Mouse (Mus musculus): Measurements from ENCODE around the gene Dio1.

The Dio1 gene

DNA sequence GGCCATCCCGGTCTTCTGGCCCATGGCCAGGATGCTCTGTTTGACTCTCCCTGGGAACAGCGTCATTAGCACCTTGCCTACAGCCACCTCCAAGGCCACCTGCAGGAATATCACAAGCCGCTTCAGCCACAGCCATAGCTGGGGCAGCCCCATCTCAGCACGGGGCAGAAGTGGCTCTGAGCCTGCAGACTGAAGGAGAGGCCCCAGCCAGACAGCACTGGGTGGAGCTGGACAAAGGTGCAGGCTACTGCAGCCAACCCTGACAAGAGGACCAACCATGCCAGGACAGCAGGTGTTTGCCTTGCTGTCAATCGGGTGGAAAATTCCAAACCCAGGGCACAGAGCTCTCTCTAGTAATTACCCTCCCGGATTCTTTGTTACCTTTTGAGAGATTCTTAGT lies at the start of gene Dio1:
Gene Dio1, minus strand, starts transcription at position 204 of the 400 bp plus-strand sequence.
- no peak for DNase-seq (ENCODE audit: low spot score)

DNA sequence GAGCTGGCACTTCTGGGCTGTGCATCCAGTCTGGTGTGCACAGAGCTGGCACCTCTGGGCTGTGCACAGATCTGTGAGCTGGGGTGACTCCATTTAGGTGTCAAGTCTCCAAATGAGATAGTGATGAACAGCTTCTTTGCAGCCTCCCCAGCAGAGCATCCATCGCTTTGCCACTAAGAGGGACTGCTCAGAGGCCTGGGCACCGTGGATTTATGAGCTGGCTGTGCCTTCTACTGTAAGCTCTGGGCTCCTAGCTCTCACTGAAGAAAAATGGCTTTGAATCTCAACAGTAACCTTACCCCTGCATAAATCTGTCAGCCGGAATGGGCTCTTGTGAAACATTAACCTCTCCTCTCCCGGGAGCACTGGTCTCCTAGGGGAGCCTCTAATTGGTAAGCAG lies 47.6 kb upstream of the Dio1 start:
- DNase-seq (ENCODE audit: low spot score), result no peak

DNA sequence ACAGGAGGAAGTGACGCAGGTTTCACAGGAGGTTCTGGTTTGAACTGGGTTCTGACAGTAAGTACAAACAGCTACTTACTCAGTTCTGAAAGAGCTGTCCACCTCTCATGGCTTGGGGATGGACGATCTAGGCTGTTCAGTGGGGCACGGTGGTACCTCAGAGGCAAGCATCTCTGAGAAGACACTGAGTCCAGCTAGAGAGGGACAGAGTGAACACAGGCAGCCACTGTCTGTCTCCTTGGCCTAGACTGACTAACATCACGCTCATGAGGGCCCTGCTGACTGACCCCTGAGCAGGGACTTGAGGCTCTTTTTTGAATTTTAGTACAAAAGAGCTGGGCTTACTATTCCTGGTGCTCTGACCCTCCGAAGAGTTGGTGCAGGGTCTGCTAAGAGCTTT lies 47.2 kb upstream of the Dio1 start:
- no peak for DNase-seq (ENCODE audit: low spot score)

DNA sequence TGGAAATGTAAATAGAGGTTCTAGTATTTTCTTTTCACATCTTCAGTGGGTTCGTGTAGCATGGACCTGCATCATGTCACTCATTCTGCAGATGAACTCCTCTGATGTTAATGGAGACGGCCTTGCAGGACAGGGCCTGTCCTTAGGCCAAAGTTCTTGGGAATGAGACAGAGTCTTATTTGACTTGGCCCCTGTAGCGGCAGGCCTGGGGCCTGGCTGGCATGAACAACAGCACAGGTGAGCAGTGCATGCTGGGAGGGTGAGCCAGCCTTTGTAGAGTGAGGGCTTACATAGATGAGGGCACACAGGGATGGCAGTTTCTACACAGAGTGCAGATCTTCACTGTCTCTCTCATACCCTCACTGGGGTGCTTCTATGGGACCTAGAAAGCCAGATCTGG lies 46.6 kb upstream of the Dio1 start:
- no peak for DNase-seq (ENCODE audit: low spot score)

DNA sequence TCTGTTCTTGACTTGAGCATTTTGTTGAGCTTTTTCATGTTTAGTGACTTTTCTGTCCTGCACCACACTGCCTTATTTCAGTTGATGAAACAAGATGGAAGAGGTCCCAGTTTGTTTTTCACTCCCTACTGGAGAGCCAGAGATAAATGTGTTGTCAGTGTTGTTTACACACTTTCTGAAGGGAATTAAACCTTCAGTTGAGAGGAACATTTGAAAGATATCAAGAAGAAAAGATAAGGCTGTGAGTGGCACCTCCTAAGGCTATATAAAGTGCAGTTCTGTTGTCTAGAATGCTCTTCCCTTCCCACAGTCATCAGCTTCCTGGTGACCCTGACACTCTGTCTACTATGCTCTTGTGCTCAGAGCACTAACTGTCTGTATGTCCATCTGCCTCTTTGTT lies 44.4 kb upstream of the Dio1 start:
- DNase-seq (ENCODE audit: low spot score), result no peak

DNA sequence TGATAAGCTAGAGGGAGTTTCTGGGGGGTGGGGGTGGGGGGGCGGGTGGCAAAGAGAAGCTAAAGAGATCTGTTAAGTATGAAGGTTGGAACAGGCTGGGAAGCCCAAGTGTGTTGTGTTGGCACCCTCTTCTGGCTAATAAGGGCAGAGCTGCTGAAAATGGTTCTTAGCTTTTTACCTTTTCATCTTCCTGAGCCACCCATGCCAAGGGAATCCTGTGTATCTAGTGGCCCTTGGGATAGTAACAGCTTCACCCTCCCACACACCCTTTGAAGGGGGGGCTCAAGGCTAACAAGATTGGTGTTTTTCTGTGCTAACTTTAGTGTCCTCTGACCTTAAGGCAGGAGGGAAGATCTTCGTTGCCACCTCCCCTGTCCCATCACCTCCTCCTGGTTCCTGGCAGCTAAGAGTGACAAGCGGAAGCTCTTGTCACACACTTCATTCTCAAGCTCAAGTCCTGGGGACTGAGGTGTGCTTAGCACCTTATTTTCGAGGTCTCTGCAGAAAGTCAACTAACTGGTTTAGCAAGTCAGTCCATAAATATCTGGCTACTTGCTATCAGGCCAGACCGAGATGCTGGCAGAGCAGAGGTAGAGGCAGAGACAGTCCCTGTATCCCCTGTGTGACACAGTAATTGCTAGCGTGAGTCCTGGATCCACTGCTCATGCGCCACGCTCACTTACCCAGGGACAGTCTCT lies 42.5 kb upstream of the Dio1 start:
- DNase-seq (ENCODE audit: low spot score), result peak; percentile 46

DNA sequence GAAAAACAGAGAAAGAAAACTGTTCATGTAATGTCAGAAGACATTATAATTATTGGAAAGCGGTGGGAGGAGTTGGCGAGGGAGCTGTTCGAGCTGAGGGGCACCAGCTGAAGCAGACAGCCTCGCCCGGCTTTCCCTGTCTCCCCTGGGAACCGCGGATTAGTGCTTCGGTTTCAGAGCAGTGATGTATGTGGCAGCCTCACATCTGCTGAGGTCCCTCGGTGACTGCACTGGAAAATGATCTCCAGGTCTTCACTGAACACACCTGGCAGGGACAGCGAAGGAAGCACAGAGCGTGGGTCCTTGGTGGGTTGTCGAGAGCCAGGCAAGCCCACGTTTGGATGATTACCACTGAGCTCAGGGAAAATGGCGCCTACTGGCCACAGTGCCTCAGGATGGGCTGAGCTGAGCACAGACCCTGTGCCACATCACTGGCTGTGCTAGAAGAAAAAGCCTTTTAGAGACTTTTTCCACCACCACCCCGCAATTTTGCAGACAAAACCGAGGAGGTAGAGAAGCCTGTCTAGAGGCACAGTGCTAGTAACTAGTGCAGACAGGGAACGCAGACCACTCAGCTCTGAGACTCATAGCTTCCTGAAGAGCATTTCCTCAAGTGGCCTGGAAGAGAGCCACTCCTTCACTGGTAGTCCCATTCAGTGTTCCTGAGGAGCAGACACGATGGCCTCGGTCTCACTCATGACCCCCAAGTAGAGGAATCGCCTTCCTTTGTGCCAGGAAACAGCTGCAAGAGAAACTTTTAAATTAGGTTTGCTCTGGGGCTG lies 41.8 kb upstream of the Dio1 start:
- DNase-seq (ENCODE audit: low spot score), result no peak

DNA sequence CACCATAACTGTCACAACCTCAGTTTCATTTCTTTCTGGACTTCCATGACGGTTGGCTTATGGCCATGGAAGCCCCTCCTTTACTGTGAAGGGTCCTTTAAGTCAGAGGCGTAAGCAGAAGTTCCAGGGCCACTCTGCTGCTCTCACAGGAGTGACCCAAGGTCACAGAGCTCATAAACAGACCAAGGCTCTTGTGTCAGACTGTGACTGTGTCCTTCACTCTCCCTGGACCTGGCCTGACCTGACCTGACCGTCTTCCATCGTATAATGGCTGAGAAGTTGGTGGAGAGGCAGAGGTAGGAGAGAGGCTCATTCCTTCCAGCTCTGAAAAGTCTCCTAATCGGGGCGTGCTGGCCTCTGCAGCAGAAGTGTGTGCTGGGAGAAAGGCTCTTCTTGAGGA lies 40.3 kb upstream of the Dio1 start:
- DNase-seq (ENCODE audit: low spot score), result no peak

DNA sequence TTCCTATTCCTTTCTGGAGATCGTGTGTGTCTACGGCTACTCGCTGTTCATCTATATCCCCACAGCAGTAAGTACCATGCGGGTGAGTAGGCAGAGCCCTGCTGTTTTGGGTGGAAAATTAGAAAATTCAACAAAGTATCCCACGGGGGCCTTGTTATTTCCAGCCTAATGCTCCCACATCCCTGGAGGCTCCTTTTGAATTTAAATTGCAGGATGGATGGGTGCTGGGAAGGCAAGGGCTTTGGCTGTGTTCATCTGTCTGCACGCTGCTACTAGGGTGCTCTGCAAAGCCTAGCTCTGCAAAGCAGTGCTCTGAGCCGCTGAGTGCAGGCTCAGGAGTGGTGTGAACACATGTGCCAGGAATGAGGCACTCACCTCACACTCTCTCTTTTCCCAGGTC lies 37.6 kb upstream of the Dio1 start:
- DNase-seq (ENCODE audit: low spot score), result peak; percentile 21

DNA sequence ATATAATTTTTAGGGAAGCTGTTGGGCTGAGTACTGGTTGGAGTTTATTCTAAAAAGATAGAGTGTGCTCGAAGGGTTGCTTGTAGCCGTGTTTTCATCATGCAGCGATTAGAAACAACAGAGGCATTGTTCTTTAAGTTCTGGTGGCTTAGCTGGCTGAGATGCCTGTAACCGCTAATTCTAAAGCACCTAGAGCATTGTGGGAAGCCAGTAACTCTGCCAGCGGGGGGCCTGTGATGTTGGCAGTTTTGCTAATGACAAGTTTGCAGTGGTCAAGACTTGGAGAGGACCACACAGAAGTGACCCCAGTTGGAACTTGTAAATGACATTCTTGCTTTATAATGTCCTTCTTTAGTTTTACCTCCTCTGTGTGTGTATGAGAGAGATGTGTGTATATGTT lies 34.4 kb upstream of the Dio1 start:
- no peak for DNase-seq (ENCODE audit: low spot score)

DNA sequence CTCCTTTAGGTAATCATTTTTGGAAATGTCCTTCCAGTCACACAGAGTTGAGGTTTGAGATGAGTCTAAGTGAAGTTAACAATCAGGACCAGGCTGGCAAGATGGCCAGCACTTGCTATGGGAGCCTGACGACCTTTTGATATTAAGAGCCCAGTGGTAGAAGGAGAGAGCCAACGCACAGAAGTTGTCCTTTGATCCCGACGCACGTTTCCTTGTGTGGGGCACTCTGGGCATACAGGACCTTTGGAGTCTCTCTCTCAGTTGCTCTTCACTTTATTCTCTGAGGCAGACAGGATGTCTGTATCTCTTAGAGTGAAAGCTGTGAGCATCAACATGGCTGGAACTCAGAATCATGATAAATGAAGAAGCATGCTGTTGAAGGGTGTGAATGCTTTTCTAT lies 30.5 kb upstream of the Dio1 start:
- no peak for DNase-seq (ENCODE audit: low spot score)

DNA sequence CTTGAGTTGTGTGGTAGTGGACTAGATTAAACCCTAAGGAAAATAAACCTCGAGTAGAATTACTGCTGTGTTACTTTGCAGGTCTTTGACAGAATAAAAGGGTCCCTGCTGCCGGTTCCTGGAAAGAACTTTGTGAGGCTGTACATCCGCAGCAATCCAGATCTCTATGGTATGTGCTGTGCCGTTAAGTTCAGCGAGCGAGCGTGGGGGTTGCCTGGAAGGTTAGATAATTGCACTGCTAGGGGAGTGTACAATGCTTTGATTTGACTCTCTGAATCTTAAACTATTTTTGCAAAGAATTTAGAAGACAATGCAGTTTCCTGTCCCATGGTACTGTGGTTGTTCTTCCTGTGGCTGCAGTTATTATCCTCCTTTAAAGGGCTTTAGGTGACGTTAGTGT lies 29.4 kb upstream of the Dio1 start:
- no peak for DNase-seq (ENCODE audit: low spot score)

DNA sequence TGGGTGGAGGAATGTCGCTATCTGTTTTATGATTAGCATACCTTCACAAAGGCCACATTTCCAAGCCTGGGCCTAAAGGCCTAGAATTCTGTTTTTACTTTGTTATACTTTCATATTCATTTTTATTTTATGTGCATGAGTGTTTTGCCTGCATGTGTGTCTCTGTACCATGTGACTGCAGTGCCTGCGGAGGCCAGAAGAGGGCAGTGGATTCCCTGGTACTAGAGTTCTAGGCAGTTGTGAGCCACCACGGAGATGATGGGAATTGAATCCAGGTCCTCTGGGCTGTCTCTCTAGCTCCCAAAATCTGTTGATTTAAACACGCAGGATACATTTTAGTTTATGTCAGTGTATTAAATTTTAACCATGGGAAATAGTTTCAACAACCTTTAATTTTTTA lies 26.5 kb upstream of the Dio1 start:
- DNase-seq (ENCODE audit: low spot score), result no peak

DNA sequence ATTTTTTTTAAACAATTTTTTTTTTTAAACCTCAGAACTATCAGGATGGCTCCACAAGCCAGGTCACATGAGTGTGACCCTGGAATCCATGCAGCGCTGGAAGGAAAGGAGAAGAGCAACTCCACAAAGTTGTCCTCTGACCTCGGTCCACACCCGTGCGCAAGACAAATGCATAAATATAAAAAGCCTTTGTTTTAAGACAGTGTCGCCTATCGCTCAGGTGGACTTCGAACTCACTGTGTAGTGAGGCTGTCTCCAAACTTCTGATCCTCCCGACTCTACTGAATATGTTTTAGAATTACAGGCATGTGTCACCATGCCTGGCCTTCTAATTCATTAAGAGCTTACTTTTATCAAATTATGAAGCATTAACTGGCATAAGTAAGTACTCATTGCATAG lies 21.6 kb upstream of the Dio1 start:
- no peak for DNase-seq (ENCODE audit: low spot score)

DNA sequence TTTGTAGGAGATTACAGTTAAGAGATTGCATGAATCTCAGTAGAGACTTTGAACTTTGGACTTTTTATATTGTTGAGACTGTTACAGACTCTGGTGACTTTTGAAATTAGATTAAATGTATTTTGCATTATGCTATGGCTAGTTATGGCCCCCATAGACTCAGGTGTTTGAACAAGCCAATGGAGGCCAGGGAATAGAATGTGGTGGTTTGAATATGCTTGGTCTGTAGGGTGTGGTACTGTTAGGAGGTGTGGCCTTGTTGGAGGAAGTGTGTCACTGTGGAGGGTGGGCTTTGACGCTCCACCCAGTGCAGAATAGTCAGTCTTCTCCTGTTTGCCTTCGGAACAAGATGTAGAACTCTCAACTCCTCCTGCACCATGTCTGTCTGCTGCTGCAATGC lies 16.1 kb upstream of the Dio1 start:
- no peak for DNase-seq (ENCODE audit: low spot score)

DNA sequence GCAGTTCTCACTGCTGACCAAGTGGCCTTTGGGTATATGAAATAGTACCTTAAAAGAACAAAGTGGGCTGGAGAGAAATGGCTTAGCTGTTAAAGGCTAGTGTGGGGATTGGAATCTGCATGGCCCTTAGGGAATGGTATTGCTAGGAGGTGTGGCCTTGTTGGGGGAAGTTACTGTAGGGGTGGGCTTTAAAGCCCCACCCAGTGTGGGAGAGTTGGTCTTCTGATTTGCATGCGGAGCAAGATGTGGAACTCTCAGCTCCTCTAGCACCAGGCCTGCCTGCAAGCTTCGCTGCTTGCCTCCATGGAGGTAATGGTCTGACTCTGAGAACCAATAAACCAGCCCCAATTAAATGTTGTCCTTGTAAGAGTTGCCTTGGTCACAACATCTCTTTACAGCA lies 14.1 kb upstream of the Dio1 start:
- DNase-seq (ENCODE audit: low spot score), result no peak

DNA sequence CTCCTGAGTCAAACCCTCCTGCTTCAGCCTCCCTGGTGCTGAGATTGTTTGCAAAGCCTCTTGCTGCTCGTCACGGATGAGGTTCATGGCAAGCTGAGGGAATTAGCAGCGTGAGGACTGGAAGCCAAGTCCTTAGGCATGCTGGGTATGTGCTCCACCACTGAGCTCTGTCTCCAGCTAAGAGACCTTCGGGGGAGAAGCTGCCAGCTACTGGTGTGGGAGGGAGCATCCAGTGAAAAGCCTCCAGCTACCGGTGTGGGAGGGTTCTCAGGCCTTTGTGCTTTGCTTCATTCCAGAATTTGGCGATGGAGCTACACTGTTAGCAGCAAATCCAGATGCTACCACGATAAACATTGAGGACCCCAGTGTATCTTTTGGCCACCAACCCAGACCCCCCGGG lies 11.7 kb upstream of the Dio1 start:
- DNase-seq (ENCODE audit: low spot score), result no peak

DNA sequence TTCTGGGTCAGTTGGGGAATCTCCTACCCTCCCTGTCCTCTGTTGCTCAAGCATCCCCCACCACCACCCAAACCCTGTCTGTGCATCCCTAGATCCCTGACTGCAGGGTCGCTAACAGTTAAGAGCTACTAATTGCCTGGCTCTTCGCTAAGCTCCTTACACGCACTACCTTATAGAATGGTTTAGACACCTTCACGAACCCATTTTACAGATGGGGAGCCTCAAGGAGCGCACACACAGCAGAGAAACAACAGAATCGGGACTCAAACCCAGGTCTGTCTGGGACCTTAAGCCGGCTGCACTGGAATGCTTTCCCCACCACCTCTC lies 7.5 kb upstream of the Dio1 start:
- no peak for DNase-seq (ENCODE audit: low spot score)

DNA sequence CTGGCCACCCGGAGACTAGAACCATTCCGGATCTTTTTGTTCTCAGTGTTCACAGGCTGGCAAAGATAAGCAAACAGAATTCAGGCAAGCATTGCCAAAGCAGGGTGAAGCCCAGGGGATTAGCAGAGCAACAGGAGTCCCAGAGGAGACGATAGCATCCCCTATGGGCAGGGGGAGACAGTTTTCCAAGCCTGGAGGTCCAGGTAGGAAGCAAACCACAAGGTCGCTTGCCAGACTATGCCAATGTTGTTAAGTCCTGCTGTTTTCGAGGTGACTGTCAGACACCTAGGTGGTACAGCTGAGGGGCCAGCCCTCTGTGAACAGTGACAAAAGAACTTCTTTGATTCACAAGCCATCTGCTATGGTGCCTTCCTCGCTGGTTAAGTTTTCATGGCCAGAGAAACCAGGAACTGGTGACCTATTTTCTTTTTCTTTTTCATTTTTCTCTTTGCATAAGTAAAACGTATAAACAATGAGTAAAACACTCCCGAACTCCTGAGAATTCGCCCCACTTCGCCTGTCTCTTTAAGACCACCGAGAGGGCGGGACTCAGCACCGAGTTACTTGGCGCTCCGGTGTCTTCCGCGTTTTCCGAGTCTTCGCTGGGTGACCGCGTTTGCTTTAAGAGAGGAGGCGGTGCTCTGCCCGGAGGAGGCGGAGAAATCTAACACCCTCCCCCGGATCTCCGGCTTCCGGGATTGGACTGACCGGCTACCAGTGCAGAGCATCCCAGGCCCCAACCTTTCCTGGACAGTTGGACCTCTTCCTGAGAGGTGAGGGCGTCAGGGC lies 6.9 kb upstream of the Dio1 start, which contains the start of gene Yipf1:
Gene Yipf1, plus strand, starts transcription at position 674 of the 789 bp plus-strand sequence.
- peak; percentile 89 for DNase-seq (ENCODE audit: low spot score)

DNA sequence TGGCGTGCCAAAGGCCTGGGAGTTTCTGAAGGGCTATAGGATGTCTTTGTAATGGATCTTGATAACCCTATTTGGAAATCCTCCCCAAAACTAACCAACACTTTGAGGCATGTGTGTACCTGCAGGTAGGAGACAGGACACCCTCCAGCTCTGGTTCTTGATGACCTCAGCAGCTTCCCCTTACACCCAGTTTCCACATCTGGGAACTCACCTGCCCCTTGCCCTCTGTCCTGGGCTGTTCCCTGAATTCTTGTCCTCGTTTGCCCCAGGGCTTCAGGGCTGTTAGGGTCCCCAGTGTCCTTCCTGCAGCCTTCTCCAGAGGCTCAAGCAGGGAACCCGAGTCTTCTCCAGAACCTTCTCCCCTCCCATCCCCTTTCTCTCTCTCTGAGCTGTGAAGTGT lies 3.4 kb downstream of the Dio1 start:
- DNase-seq (ENCODE audit: low spot score), result no peak

DNA sequence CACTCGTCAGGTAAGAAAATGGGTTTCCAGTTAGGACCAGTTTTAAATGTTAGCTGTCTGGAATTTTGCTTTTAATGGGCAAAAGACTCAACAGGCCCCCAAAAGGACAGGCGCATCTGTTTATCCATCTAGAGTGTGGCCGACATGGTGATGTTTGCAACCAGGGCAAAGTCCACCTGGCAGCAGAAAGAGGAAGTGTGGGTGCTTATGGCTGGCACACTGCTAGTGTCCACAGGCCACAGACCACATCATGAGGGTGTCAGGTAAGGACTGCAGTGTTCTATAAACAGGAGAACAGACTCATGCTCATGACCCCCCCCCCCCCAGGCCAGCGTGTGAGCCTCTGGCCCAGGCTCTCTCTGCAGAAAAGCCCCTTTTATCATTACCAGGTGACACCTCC lies 4.1 kb downstream of the Dio1 start:
- DNase-seq (ENCODE audit: low spot score), result no peak

DNA sequence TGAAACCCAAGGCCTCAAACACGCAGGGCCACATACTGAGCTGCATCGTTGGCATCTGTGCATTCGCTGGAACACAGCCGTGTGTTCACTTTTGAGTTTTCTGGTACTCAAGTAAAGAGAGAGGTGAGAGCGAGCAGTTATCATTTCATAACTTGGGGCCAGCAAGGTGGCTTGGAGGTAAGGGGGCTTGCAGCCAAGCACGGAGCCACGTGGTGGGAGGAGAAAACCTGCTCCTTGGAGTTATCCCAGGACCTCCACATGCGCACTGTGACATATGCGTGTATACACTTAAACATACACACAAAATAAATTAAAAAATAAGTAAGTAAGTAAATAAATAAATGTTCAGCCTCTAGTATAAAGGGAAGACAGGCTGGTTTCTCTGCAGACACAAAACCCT lies 4.7 kb downstream of the Dio1 start:
- no peak for DNase-seq (ENCODE audit: low spot score)

DNA sequence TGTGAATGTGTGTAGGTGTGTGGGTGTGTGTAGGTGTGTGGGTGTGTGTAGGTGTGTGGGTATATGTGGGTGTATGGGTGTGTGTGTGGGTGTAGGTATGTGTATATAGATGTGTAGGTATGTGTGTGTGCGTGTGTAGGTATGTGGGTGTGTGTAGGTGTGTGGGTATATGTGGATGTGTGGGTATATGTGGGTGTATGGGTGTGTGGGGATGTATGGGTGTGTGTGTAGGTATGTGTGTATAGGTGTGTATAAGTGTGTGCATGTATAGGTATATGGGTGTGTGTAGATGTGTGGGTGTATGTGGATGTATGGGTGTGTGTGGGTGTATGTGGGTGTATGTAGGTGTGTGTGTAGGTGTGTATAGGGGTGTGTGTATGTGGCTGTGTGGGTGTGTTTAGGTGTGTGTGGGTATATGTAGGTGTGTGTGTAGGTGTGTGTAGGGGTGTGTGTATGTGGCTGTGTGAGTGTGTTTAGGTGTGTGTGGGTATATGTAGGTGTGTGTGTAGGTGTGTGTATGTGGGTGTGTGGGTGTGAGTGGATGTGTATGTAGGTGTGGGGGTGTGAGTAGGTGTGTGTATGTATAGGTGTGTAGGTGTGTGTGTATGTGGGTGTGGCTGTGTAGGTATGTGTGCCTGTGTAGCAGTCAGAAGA lies 5.9 kb downstream of the Dio1 start:
- DNase-seq (ENCODE audit: low spot score), result no peak

Data from layer of hippocampus, adult 11-12 months (tissue).